Mouse (Mus musculus) liver, embryonic 14.5 days (tissue): ENCODE measurements at regions not wholly inside any gene's neighbourhood (a gene's known extent, or its start where the extent isn't known, plus 50 kb on each side); places are given as distances from the start of the nearest gene placed in this dataset.

Experiments
- ATAC-seq: fragments of 200-750 bp; cut with Nextera tagmentation; 2 replicates; pipeline ENCODE4 v1.8.0; 2017; ENCODE audit warnings: moderate number of reproducible peaks, mild to moderate bottlenecking, moderate library complexity; ENCODE audit not compliant: insufficient read depth
- DNase-seq, 3 experiments: peaks; one replicate each; pipeline ENCODE4 v3.0.0-alpha.2; 2012 to 2013; ENCODE audit warnings: low read depth in 3 of 3, low spot score in 3 of 3
- H3K27ac ChIP-seq: fragments of 300-500 bp; sonication (generic); 2 replicates; pipeline ENCODE4 v1.5.1; 2014; ENCODE audit warnings: moderate library complexity, mild to moderate bottlenecking, control low read depth, inconsistent platforms
- H3K27me3 ChIP-seq: fragments of 300-500 bp; sonication (generic); 2 replicates; pipeline ENCODE4 v1.6.1; 2014; ENCODE audit warnings: mild to moderate bottlenecking, low read length, moderate library complexity; ENCODE audit not compliant: control insufficient read depth, insufficient read depth
- H3K36me3 ChIP-seq: fragments of 300-500 bp; sonication (generic); replicated peaks from 2 replicates; pipeline ENCODE4 v1.6.1; 2014; ENCODE audit warnings: low read depth; ENCODE audit not compliant: control insufficient read depth, insufficient read depth
- H3K4me1 ChIP-seq, 2 experiments: fragments of 200-500 bp in 1 of 2; fragments of 300-500 bp in 1 of 2; sonication (generic) in 1 of 2; replicated peaks; 2 replicates each; pipeline ENCODE4 v1.6.1; 2012 to 2014; ENCODE audit warnings: antibody characterized with exemption in 1 of 2, inconsistent platforms in 1 of 2, low read length in 1 of 2; ENCODE audit not compliant: control insufficient read depth in 2 of 2, insufficient read depth in 2 of 2
- H3K4me2 ChIP-seq: fragments of 300-500 bp; sonication (generic); 2 replicates; pipeline ENCODE4 v1.6.1; 2014; ENCODE audit warnings: low read depth, mild to moderate bottlenecking, control low read depth, moderate library complexity
- H3K4me3 ChIP-seq, 2 experiments: fragments of 200-500 bp in 1 of 2; fragments of 300-500 bp in 1 of 2; sonication (generic) in 1 of 2; 2 replicates each; pipeline ENCODE4 v1.5.1; 2012 to 2014; ENCODE audit warnings: low read depth in 2 of 2, low read length in 2 of 2, mild to moderate bottlenecking in 2 of 2, control low read depth in 1 of 2, inconsistent platforms in 1 of 2, moderate library complexity in 1 of 2; ENCODE audit not compliant: insufficient read depth in 1 of 2
- H3K9ac ChIP-seq: fragments of 300-500 bp; sonication (generic); replicated peaks from 2 replicates; pipeline ENCODE4 v1.6.1; 2014; ENCODE audit warnings: mild to moderate bottlenecking, control low read depth, moderate library complexity
- H3K9me3 ChIP-seq: fragments of 300-500 bp; sonication (generic); 2 replicates; pipeline ENCODE4 v1.6.1; 2016; ENCODE audit warnings: low read length, mixed read lengths; ENCODE audit not compliant: control insufficient read depth
- CTCF ChIP-seq: IDR thresholded peaks from 2 replicates; pipeline ENCODE4 v1.5.1; 2016; ENCODE audit warnings: antibody characterized with exemption, low read depth, control low read depth
- EP300 ChIP-seq: IDR thresholded peaks from 2 replicates; pipeline ENCODE4 v1.6.1; 2016; ENCODE audit warnings: antibody characterized with exemption, low read depth
- WGBS: fragments of 180-500 bp; shearing (Covaris S2); extraction: QIAGEN DNeasy Blood & Tissue Kit; methylation state at CpG from one replicate; pipeline ENCODE4 v1.1.7; 2014; ENCODE audit not compliant: insufficient replicate concordance; 5-methylcytosine and 5-hydroxymethylcytosine counted together

DNA sequence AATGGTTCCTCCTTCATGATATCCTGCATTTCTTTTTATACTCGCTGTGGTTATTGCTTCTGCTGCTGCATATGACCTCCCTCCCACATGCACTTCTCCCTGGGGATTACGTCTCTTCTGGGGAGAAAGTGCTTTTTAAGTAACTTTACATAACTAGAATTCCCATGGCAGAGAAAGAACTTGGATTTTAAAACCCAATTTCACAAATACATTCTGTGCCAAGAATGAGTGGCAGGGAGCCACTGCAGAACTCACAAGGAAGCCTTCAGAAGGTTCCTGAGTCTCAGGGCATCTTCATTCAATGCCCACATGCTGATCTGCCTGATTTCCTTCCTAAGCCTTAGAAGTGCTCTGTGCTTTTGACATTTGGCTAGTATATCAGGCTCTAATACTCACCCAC, 259.8 kb downstream of the Myh15 start:
- TF ChIP-seq EP300 (no peak), CTCF (no peak)
- Histone ChIP-seq H3K9me3 (no peaks in the 10 kb centered on the region), H3K9ac (no peak overlapping the region), H3K27me3 (no peaks in the 10 kb centered on the region), H3K36me3 (no peaks in the 10 kb centered on the region), H3K27ac (no peak overlapping the region), H3K4me3 (no peak overlapping the region), H3K4me1 (no peaks in the 10 kb centered on the region), H3K4me2 (no peak overlapping the region)
- WGBS = 57% methylated on average over 2 of the region's 2 CpGs
- no peak for DNase-seq
- ATAC-seq = no peak

GRCm38 (mm10) chr16:49319047-49319678, 261.9 kb downstream of the Myh15 start:
- DNase-seq = no peak
- no peaks in the 10 kb centered on the region for H3K27me3 ChIP-seq
- no peak overlapping the region for H3K9ac ChIP-seq
- WGBS = 44% methylated on average over 4 of the region's 4 CpGs
- H3K4me1 ChIP-seq = no peaks in the 10 kb centered on the region
- ATAC-seq = no peak
- TF ChIP-seq CTCF = no peak
- TF ChIP-seq EP300 = no peak
- no peak overlapping the region for H3K27ac ChIP-seq
- H3K9me3 ChIP-seq = no peaks in the 10 kb centered on the region
- H3K4me2 ChIP-seq = no peak overlapping the region
- no peak overlapping the region for H3K4me3 ChIP-seq
- H3K36me3 ChIP-seq = no peaks in the 10 kb centered on the region

DNA sequence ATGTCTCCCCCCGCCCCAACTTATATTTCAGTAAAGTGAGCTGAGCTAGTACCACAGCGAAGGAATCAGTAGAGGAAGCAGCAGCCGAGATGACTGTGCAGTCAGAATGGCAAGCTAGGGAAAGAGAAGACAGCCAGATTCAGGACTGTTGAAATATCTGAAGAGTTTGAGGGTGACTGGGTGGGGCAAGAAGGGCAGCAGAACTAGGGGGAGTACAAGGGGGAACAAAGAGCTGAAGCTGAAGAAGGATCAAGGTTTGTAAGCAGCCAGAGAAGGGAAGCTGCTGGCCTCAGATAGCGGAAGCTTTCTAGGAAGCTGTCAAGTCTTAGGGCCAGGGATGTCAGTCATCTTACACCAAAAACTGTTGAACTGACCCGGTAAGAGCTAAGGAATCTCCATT, 262.5 kb downstream of the Myh15 start:
- DNase-seq = no peak
- H3K36me3 ChIP-seq = no peaks in the 10 kb centered on the region
- H3K9ac ChIP-seq = no peak overlapping the region
- no peak overlapping the region for H3K4me3 ChIP-seq
- 15% methylated on average over 5 of the region's 5 CpGs for WGBS
- H3K4me1 ChIP-seq = no peaks in the 10 kb centered on the region
- H3K9me3 ChIP-seq = no peaks in the 10 kb centered on the region
- no peaks in the 10 kb centered on the region for H3K27me3 ChIP-seq
- ATAC-seq = no peak
- H3K4me2 ChIP-seq = no peak overlapping the region
- TF ChIP-seq CTCF (no peak), EP300 (no peak)
- H3K27ac ChIP-seq = no peak overlapping the region

DNA sequence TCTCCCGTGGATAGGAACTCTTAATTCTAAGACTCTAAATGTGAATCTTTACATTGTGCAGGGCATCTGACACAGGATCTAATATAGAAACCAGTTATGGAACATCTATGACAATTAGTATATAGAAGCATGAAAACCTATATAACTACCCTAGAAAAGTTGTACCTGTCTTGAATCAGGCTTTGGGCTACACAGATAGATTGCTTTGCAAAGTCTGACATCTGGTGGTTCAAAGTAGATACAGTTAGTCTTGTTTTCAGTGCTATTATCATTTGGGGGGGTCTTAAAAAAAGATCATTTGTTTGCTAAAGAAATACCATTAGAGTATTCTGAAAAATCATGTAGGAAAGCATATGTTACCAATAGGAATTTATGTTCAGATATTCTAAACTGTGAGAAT, 264.7 kb downstream of the Myh15 start:
- H3K27me3 ChIP-seq = no peaks in the 10 kb centered on the region
- 53% methylated on average over 1 of the region's 1 CpGs for WGBS

GRCm38 (mm10) chr16:49330725-49331386, 273.6 kb downstream of the Myh15 start:
- Histone ChIP-seq H3K27ac (no peak overlapping the region), H3K4me1 (no peaks in the 10 kb centered on the region), H3K27me3 (no peaks in the 10 kb centered on the region), H3K4me2 (no peak overlapping the region), H3K9me3 (no peaks in the 10 kb centered on the region), H3K4me3 (no peak overlapping the region), H3K9ac (no peak overlapping the region), H3K36me3 (no peaks in the 10 kb centered on the region)
- WGBS = 55% methylated on average over 5 of the region's 5 CpGs
- TF ChIP-seq EP300 (no peak), CTCF (no peak)
- DNase-seq (no peak), ATAC-seq (no peak)

More for the DNA sequence above, 264.7 kb downstream of the Myh15 start:
- H3K36me3 ChIP-seq = no peaks in the 10 kb centered on the region
- no peak overlapping the region for H3K9ac ChIP-seq
- DNase-seq = no peak
- H3K27ac ChIP-seq = no peak overlapping the region
- TF ChIP-seq EP300 = no peak
- TF ChIP-seq CTCF = no peak
- no peak overlapping the region for H3K4me3 ChIP-seq
- ATAC-seq = no peak
- H3K4me2 ChIP-seq = no peak overlapping the region
- H3K9me3 ChIP-seq = no peaks in the 10 kb centered on the region
- H3K4me1 ChIP-seq = no peaks in the 10 kb centered on the region
